Mouse (Mus musculus) megakaryocyte, embryonic 14.5 days (primary cell): ENCODE results near the gene Dusp10.

Experiments used
- FLI1 ChIP-seq: IDR thresholded peaks from 2 replicates; pipeline ENCODE4 v1.6.1; 2012; ENCODE audit warnings: low read length, inconsistent platforms, mixed read lengths
- GATA1 ChIP-seq: IDR thresholded peaks from 3 replicates; pipeline ENCODE4 v1.6.1; 2012; ENCODE audit warnings: mixed read lengths, low read length, inconsistent platforms, borderline replicate concordance

DNA sequence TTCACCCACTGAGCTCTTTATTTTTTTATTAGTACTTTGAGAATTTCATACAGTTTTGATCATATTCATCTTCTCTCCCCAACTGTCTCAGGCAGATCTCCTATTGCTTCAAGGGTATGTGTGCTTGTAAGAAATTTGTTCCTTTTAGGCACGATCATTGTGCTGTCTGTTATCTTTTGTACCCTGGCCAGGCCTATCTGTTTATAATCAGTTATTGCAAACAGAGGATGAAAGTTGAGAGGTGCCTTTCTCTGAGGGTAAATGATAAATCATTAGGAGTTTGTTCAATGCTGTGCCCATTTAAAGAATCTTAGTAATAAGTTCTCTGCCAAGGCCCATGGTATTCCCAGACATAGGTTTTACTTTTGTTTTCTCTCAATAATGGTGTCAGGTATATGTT is 95.2 kb downstream of the Dusp10 start:
- no peak for TF ChIP-seq GATA1
- no peak for TF ChIP-seq FLI1
